Mouse (Mus musculus) midbrain, embryonic 11.5 days (tissue): ENCODE measurements around the gene Grin3a. TPM values are rescaled to one million over a fixed set of nuclear protein-coding genes. Genes with fewer than 3 reads are reported as not detected.
A peak's percentile ranks its signal among the peaks of the same experiment; 100 is the strongest.

Source experiments
- ATAC-seq: fragments of 200-750 bp; cut with Nextera tagmentation; 2 replicates; pipeline ENCODE4 v1.8.0; 2017; ENCODE audit warnings: moderate TSS enrichment, moderate library complexity; ENCODE audit not compliant: low FRiP score
- DNase-seq: peaks from one replicate; pipeline ENCODE4 v3.0.0; 2015; ENCODE audit warnings: low spot score; ENCODE audit errors: missing footprints
- H3K27ac ChIP-seq: fragments of 300-500 bp; sonication (generic); 2 replicates; pipeline ENCODE4 v1.5.1; 2014; ENCODE audit warnings: low read depth, low read length
- H3K27me3 ChIP-seq: fragments of 300-500 bp; sonication (generic); 2 replicates; pipeline ENCODE4 v1.6.1; 2014; ENCODE audit warnings: mild to moderate bottlenecking, low read length, moderate library complexity, mixed read lengths; ENCODE audit not compliant: control insufficient read depth, insufficient read depth
- H3K36me3 ChIP-seq: fragments of 300-500 bp; sonication (generic); 2 replicates; pipeline ENCODE4 v1.6.1; 2014; ENCODE audit warnings: mild to moderate bottlenecking, low read length, moderate library complexity, mixed read lengths; ENCODE audit not compliant: control insufficient read depth, insufficient read depth
- H3K4me1 ChIP-seq: fragments of 300-500 bp; sonication (generic); 2 replicates; pipeline ENCODE4 v1.6.1; 2014; ENCODE audit warnings: low read length; ENCODE audit not compliant: control insufficient read depth, insufficient read depth
- H3K4me2 ChIP-seq: fragments of 300-500 bp; sonication (generic); 2 replicates; pipeline ENCODE4 v1.6.1; 2014; ENCODE audit warnings: mild to moderate bottlenecking, moderate library complexity
- H3K4me3 ChIP-seq: fragments of 300-500 bp; sonication (generic); 2 replicates; pipeline ENCODE4 v1.5.1; 2014; ENCODE audit warnings: low read depth, low read length
- H3K9ac ChIP-seq: fragments of 300-500 bp; sonication (generic); 2 replicates; pipeline ENCODE4 v1.6.1; 2014; ENCODE audit warnings: low read length
- H3K9me3 ChIP-seq: fragments of 300-500 bp; sonication (generic); 2 replicates; pipeline ENCODE4 v1.6.1; 2016; ENCODE audit warnings: low read length; ENCODE audit not compliant: control insufficient read depth
- WGBS: fragments of 180-500 bp; shearing (Covaris S2); extraction: QIAGEN DNeasy Blood & Tissue Kit; methylation state at CpG from one replicate; pipeline ENCODE4 v1.1.7; 2014; 5-methylcytosine and 5-hydroxymethylcytosine counted together
- polyA plus RNA-seq: library from polyadenylated mRNA; unstranded; fragments of >200 nt; fragmentation: Nextera tagmentation; extraction: Ambion mirVana; gene quantifications from 2 replicates; pipeline ENCODE4 v1.2.1, GENCODE M21; 2014

Gene Grin3a
- polyA plus RNA-seq: 1.0 and 1.8 TPM in 2 replicates

DNA sequence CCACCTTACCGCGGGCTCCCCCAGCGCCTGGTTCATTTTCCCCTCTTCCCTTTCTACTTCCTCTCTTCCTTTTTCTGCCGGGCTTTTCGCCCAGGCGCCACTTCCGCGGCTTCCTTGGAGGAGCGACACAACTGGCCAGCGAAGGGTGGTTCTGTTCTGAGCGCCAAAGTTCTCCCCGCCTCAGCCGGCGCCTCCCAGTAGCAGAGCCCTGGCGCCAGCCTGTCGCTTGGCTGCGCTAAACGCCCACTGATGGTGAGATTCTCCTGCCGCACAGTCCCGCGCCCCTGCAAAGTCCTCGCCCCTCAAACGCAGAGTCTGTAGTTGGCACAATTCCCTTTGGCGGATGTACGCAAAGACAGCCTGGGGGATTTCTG is at the start of gene Grin3a:
Gene Grin3a (minus strand): TSS at position 133 of the 374 bp plus-strand sequence.
- no peaks in the 10 kb centered on the region for H3K36me3 ChIP-seq
- H3K27me3 ChIP-seq: peaks cover 25% of the 10 kb centered on the region
- DNase-seq (peak; percentile 96), ATAC-seq (peak; percentile 92)
- H3K4me3 ChIP-seq: peak within 1 kb of the TSS; percentile 55
- H3K9me3 ChIP-seq: no peaks in the 10 kb centered on the region
- no peak within 1 kb of the TSS for H3K27ac ChIP-seq
- WGBS: under 1% methylated on average over 25 of the region's 25 CpGs
- peaks cover 6% of the 10 kb centered on the region; the same call in 1 of the 2 replicates for H3K4me1 ChIP-seq
- peak within 1 kb of the TSS; percentile 49 for H3K9ac ChIP-seq
- H3K4me2 ChIP-seq: peak within 1 kb of the TSS; percentile 93

DNA sequence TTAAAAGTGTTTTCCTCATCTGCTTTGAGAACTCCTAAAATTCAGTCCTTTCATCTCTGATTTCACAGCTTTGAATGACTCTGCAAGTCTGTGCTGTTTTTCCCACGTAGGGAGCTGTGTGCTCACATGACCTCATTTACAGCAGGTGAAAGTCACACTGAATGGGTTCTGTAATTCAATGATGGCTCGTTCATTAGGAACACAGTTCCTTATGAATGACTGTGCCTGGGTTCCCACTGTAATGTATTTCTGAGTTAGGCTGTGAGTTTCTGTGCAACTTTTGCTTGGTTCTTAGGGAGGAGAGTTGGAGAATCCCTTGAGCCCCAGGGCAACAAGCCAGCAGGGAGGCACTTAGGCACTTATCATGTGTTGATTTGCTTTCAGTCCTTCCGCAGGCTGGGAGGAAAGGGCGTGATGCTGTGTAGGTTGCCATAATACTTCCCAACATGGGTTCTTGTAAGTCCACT is 46.3 kb upstream of the Grin3a start:
- Histone ChIP-seq H3K9ac (no peak overlapping the region), H3K9me3 (no peaks in the 10 kb centered on the region), H3K4me2 (no peak overlapping the region), H3K36me3 (no peaks in the 10 kb centered on the region), H3K4me1 (no peaks in the 10 kb centered on the region), H3K27ac (no peak overlapping the region), H3K4me3 (no peak overlapping the region), H3K27me3 (no peaks in the 10 kb centered on the region)
- DNase-seq: no peak
- 41% methylated on average over 4 of the region's 4 CpGs for WGBS
- ATAC-seq: no peak

DNA sequence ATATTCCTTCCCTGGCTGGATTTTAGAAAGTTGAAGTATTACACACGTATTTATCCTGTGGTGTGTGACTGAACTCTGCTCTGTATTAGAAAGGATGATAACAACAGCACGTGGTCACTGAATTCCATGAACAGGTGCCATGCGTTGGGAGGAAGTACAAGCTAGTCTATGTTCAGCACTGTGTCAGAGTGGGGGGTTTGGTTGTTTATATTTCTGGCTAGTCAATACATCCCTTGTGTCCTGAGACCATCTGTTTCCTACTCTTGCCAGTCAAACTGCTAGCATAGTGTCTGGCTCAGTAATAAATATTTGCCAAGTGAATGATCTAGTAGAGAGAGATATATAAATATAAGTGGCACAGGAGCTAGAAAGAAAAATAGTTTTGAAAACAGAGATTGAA is 31.5 kb upstream of the Grin3a start:
- ATAC-seq (no peak), DNase-seq (no peak)
- 85% methylated on average over 3 of the region's 3 CpGs for WGBS
- Histone ChIP-seq H3K27ac (no peak overlapping the region), H3K4me3 (no peak overlapping the region), H3K4me2 (no peak overlapping the region), H3K27me3 (no peaks in the 10 kb centered on the region), H3K4me1 (no peaks in the 10 kb centered on the region), H3K9ac (no peak overlapping the region), H3K36me3 (no peaks in the 10 kb centered on the region), H3K9me3 (no peaks in the 10 kb centered on the region)

DNA sequence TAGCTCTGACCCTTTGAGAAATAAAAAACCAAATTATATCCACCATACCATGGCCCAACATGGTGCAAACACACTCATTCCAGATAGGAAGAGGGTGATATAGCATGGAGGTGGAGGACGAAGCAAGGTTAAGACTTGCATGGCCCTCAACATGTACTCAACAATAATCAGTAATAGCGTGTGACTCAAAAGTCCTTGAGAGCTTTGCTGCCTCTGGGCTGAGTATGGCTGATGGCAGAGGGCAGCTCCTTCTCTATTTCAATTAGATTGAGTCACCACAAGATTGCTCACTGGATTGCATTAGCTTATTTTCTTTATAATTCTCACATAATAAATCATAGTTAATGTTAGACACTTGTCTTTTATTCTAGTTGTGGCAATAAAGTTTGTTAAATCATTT is 15.1 kb upstream of the Grin3a start:
- DNase-seq (no peak), ATAC-seq (no peak)
- 85% methylated on average over 2 of the region's 2 CpGs for WGBS
- Histone ChIP-seq H3K36me3 (no peaks in the 10 kb centered on the region), H3K4me3 (no peak overlapping the region), H3K9me3 (no peaks in the 10 kb centered on the region), H3K27me3 (no peaks in the 10 kb centered on the region), H3K4me2 (no peak overlapping the region), H3K9ac (no peak overlapping the region), H3K4me1 (no peaks in the 10 kb centered on the region), H3K27ac (no peak overlapping the region)

DNA sequence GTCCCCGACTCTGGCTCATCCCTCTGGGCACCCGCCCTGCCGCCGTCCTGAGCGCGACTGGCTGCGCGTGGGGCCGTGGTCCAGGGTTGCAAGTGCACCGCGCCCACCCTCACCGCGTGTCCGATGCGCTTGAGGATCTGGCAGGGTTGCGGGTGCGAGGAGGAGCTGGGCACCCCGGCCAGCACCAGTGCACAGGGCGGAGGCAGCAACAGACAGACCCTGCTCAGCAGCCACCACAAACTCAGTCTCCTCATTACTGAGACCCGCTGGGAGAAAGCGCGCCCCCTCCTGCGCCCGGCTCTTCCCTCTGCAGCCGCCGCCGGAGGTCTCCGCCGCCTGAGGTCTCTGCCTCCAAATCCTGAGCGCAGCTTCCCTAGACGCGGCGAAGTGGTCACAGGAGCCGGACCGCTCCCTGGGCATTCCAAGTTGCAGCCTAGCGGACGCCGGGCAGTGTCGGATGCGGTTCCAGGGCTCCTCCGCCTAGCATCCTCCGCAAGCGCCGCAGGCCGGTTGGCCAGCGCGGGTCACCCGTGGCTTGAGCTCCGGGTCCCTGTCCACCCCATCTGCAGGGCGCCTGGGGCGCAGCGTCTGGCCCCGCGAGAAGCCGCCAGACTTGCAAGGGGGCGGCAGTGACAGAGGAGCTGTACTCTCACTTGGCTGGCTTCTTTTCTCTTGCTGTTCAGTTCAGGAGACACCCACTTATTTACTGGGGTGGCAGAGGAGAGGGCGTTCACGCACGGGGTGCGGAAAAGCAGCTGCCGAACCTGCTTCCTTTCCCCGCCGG is 524 bp downstream of the Grin3a start:
- peak; percentile 68 for ATAC-seq
- WGBS: under 1% methylated on average over 63 of the region's 63 CpGs
- peaks cover 25% of the 10 kb centered on the region for H3K27me3 ChIP-seq

DNA sequence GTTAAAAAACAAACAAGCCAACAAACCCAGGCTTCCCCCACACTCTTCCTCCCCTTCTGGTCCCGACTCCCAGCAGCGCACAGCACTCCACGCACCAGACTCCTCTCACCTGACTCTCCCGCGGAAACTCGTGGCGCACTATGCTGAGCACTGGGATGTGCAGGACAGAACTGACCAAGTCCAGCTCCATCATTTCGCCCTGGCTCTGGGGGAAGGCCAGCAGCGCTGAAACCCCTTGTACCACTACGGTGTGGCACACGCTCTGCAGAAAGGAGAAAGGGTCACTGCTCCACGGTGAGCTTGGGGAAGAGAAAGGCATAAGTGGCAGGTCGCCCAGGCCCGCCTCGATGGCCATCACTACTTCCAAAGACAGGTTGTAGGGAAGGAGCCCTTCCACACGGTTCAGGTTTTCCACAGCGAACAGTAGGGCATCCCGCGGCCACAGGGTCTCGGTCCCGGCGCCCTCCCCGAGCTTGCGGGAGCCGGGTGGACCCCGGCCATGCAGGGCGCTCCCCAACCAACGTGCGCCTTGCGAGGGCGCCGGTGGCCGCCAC is 1.2 kb downstream of the Grin3a start:
- H3K36me3 ChIP-seq: no peaks in the 10 kb centered on the region
- H3K4me3 ChIP-seq: peak overlapping the region; percentile 55
- ATAC-seq (peak; percentile 57), DNase-seq (peak; percentile 94)
- H3K9ac ChIP-seq: no peak overlapping the region
- H3K4me1 ChIP-seq: peaks cover 6% of the 10 kb centered on the region; the same call in 1 of the 2 replicates
- no peak overlapping the region for H3K27ac ChIP-seq
- 4% methylated on average over 28 of the region's 33 CpGs for WGBS
- H3K4me2 ChIP-seq: peak overlapping the region; percentile 93
- H3K27me3 ChIP-seq: peaks cover 25% of the 10 kb centered on the region
- H3K9me3 ChIP-seq: no peaks in the 10 kb centered on the region

More for the DNA sequence above, 524 bp downstream of the Grin3a start:
- peak overlapping the region; percentile 93 for H3K4me2 ChIP-seq
- no peaks in the 10 kb centered on the region for H3K36me3 ChIP-seq
- DNase-seq: peak; percentile 94
- H3K9me3 ChIP-seq: no peaks in the 10 kb centered on the region
- peak overlapping the region; percentile 55 for H3K4me3 ChIP-seq
- H3K4me1 ChIP-seq: peaks cover 6% of the 10 kb centered on the region; the same call in 1 of the 2 replicates
- peak overlapping the region; percentile 49 for H3K9ac ChIP-seq
- H3K27ac ChIP-seq: no peak overlapping the region

DNA sequence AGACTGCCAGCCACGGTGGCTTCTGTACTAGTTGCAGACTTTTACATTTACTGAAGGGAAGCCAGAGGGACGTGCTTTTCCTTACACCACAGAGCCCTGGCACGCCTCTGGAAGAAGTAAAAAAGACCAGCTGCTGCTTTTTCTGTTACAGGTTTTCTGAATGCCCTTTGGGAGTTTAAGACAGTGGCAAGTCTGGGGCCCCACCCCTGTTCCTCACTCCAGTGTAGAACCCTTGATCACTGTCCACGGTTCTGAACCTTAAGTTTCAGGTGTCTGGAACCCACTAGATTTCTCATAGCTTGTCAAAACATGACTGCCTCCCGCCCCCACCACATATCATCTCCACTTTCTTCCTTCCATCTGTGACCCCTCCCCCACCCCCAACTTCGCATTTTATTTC is 1.8 kb downstream of the Grin3a start:
- Histone ChIP-seq H3K4me3 (no peak overlapping the region; the same call in 1 of the 2 replicates), H3K27me3 (peaks cover 25% of the 10 kb centered on the region), H3K9ac (no peak overlapping the region), H3K4me1 (peaks cover 6% of the 10 kb centered on the region; the same call in 1 of the 2 replicates), H3K4me2 (no peak overlapping the region), H3K27ac (no peak overlapping the region), H3K9me3 (no peaks in the 10 kb centered on the region), H3K36me3 (no peaks in the 10 kb centered on the region)
- WGBS: 16% methylated on average over 6 of the region's 6 CpGs
- DNase-seq (no peak), ATAC-seq (no peak)

DNA sequence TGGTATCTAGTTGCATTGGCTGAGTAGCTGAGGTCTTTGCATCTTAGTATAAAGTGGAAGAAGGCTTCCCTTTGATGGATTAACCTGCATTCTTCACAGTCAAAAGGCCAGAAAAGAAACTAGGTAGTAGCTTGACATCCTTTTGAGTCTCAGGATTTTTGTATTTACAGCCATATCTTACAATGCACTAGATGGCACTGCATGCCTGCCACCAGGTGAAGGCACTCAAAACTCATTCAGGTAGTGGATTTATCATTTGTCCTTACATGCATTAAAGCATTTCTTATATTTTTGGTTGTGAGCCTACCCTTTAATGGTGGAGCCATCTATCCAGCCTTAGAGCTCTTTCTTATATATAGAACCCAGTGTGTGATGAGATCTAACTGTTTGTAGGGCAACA is 13.5 kb downstream of the Grin3a start:
- Histone ChIP-seq H3K27ac (no peak overlapping the region), H3K4me3 (no peak overlapping the region), H3K4me2 (no peak overlapping the region), H3K9me3 (no peaks in the 10 kb centered on the region), H3K27me3 (no peaks in the 10 kb centered on the region), H3K4me1 (no peaks in the 10 kb centered on the region), H3K36me3 (no peaks in the 10 kb centered on the region), H3K9ac (no peak overlapping the region)
- DNase-seq (no peak), ATAC-seq (no peak)

DNA sequence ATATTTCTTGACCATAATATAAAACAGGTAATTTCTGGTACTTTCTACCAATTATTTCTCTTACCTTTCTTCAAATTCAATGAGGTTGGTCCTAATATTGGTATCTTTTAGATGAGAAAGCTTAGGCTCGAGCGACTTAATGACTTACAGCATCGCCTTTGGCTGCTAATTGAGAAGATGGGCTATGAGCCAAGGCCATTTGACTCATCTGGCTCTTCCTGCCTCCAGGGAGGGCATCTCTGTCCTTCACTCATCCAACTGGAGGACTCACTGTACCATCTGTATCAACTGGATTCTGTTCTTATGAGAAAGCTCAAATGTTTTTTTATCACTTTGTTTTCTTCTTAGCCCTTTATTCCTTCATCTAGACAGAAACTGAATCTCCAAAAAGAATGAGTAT is 31.7 kb downstream of the Grin3a start:
- WGBS: 89% methylated on average over 3 of the region's 3 CpGs
- no peaks in the 10 kb centered on the region for H3K4me1 ChIP-seq
- H3K27me3 ChIP-seq: no peaks in the 10 kb centered on the region
- H3K27ac ChIP-seq: no peak overlapping the region
- H3K4me3 ChIP-seq: no peak overlapping the region
- no peak overlapping the region for H3K9ac ChIP-seq
- no peak for DNase-seq
- H3K36me3 ChIP-seq: no peaks in the 10 kb centered on the region
- ATAC-seq: no peak
- H3K9me3 ChIP-seq: no peaks in the 10 kb centered on the region
- no peak overlapping the region for H3K4me2 ChIP-seq
